Mouse (Mus musculus) embryonic fibroblast, embryonic 13.5 days (primary cell): ENCODE data around the gene Bricd5.

Source experiments
- CTCF ChIP-seq: IDR thresholded peaks from 2 replicates; pipeline ENCODE4 v1.5.1; 2011; ENCODE audit warnings: mild to moderate bottlenecking, control low read depth, low read length, moderate library complexity, borderline replicate concordance; ENCODE audit not compliant: insufficient read depth
- POLR2A ChIP-seq: IDR thresholded peaks from 2 replicates; pipeline ENCODE4 v1.6.1; 2011; ENCODE audit warnings: low read depth, mild to moderate bottlenecking, control low read depth, low read length, moderate library complexity

DNA sequence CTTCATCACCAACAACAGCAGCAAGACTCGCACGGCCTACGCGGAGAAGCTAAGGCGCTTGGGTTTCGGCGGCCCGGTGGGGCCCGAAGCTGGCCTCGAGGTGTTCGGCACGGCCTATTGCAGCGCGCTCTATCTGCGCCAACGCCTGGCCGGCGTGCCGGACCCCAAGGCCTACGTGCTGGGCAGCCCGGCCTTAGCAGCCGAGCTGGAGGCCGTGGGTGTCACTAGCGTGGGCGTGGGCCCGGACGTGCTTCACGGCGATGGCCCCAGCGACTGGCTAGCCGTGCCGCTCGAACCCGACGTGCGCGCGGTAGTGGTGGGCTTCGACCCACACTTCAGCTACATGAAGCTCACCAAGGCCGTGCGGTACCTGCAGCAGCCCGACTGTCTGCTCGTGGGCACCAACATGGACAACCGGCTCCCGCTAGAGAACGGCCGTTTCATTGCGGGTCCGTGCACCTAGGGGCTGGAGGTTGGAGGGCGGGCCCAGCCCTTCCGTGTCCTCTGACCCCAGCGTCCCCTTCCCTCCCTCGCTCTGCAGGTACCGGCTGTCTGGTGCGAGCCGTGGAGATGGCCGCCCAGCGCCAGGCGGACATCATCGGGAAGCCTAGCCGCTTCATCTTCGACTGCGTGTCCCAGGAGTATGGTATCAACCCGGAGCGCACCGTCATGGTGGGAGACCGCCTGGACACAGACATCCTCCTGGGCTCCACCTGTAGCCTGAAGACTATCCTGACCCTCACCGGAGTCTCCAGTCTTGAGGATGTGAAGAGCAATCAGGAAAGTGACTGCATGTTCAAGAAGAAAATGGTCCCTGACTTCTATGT lies 2.8 kb upstream of the Bricd5 start:
- TF ChIP-seq CTCF (no peak), POLR2A (peak; percentile 27; the same call in 1 of the 2 replicates)
